Mouse (Mus musculus) erythroblast, embryonic 14.5 days (primary cell): ENCODE measurements around the gene Zfp944.
"Not testable (repeated sequence)": the region's sequence is repeated elsewhere in the genome, so short reads cannot be mapped to it uniquely, and the experiment has no call there.

Source experiments
- GATA1 ChIP-seq: IDR thresholded peaks from 2 replicates; pipeline ENCODE4 v1.6.1; 2012; ENCODE audit warnings: low read length, inconsistent platforms, mixed read lengths
- TAL1 ChIP-seq: IDR thresholded peaks from 3 replicates; pipeline ENCODE4 v1.6.1; 2012; ENCODE audit warnings: low read length, inconsistent platforms, mixed read lengths

DNA sequence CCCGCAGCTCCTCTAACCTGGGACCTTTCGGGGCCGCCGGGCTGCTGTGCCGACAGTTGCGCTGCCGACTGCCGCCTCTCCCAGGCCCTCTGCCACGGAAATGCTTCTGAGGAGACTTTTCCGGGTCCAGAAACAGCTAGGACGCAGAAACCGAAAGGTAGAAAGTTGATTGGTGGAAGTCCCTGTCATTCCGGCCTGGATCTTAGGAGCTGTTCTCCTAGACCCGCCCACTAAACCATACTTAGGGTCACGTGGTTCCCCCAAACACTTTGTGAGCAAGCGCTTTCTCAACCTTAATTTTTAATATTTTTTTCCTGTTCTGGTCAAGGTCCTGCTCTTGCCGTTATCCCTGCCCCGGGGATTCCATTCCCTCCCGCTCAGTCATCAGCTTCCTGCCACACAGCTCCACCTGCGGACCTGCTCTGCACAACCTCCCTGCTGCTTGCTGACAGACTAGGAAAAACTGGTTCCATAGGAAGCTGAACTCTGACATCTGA, 46.4 kb downstream of the Zfp944 start, which contains the start of gene CT030661.1:
- not testable (repeated sequence) for TF ChIP-seq TAL1, GATA1
